Mouse (Mus musculus): ENCODE measurements around the gene Atp6v0a1. TPM values are rescaled to one million over a fixed set of nuclear protein-coding genes. Genes with fewer than 3 reads are reported as not detected.

The Atp6v0a1 gene
- polyA plus RNA-seq, 1 experiment from 2014 or later, result 167 TPM

Small RNA genes lying within 50 kb of the gene (microRNA-seq; reads per million reads assigned to microRNA genes)
- gene Mir6928, result 2.9 reads per million, percentile 10 among the genes with 10 or more reads in this experiment

Other genes starting within 250 kb of the Atp6v0a1 start
- 6.0 and 9.0 TPM in 2 replicates for gene Kcnh4, start 249.5 kb upstream of the Atp6v0a1 start, polyA plus RNA-seq (2015; fragmentation: Nextera tagmentation; extraction: Ambion mirVana)
- 0.33 and 0.75 TPM in 2 replicates for gene Hcrt, start 246.5 kb upstream of the Atp6v0a1 start, polyA plus RNA-seq (2015; fragmentation: Nextera tagmentation; extraction: Ambion mirVana)
- 8.5 and 9.9 TPM in 2 replicates for gene Ghdc, start 238.5 kb upstream of the Atp6v0a1 start, polyA plus RNA-seq (2015; fragmentation: Nextera tagmentation; extraction: Ambion mirVana)
- gene Stat5b, start 158.7 kb upstream of the Atp6v0a1 start, polyA plus RNA-seq (2015; fragmentation: Nextera tagmentation; extraction: Ambion mirVana), result 18.5 and 25.5 TPM in 2 replicates
- gene Stat5a, start 150.1 kb upstream of the Atp6v0a1 start, polyA plus RNA-seq (2015; fragmentation: Nextera tagmentation; extraction: Ambion mirVana), result 2.1 and 10.1 TPM in 2 replicates
- 57.9 and 66.9 TPM in 2 replicates for gene Stat3, start 69.9 kb upstream of the Atp6v0a1 start, polyA plus RNA-seq (2015; fragmentation: Nextera tagmentation; extraction: Ambion mirVana)
- gene Cavin1, start 38.6 kb upstream of the Atp6v0a1 start, polyA plus RNA-seq (2015; fragmentation: Nextera tagmentation; extraction: Ambion mirVana), result 45.6 and 73.4 TPM in 2 replicates
- 11.7 and 12.4 TPM in 2 replicates for gene Naglu, start 60.6 kb downstream of the Atp6v0a1 start, polyA plus RNA-seq (2015; fragmentation: Nextera tagmentation; extraction: Ambion mirVana)
- gene Hsd17b1, start 69.0 kb downstream of the Atp6v0a1 start, polyA plus RNA-seq (2015; fragmentation: Nextera tagmentation; extraction: Ambion mirVana), result 0.22 and 0.29 TPM in 2 replicates
- 37.5 and 39.6 TPM in 2 replicates for gene Coasy, start 73.1 kb downstream of the Atp6v0a1 start, polyA plus RNA-seq (2015; fragmentation: Nextera tagmentation; extraction: Ambion mirVana)
- 94.2 and 96.6 TPM in 2 replicates for gene Mlx, start 77.8 kb downstream of the Atp6v0a1 start, polyA plus RNA-seq (2015; fragmentation: Nextera tagmentation; extraction: Ambion mirVana)
- 17.7 and 22.4 TPM in 2 replicates for gene Psmc3ip, start 86.0 kb downstream of the Atp6v0a1 start, polyA plus RNA-seq (2015; fragmentation: Nextera tagmentation; extraction: Ambion mirVana)
- gene Retreg3, start 110.4 kb downstream of the Atp6v0a1 start, polyA plus RNA-seq (2015; fragmentation: Nextera tagmentation; extraction: Ambion mirVana), result 23.5 and 26.0 TPM in 2 replicates
- 68.4 and 73.7 TPM in 2 replicates for gene Tubg1, start 110.5 kb downstream of the Atp6v0a1 start, polyA plus RNA-seq (2015; fragmentation: Nextera tagmentation; extraction: Ambion mirVana)
- gene Tubg2, start 146.5 kb downstream of the Atp6v0a1 start, polyA plus RNA-seq (2015; fragmentation: Nextera tagmentation; extraction: Ambion mirVana), result 49.9 and 60.7 TPM in 2 replicates
- gene Cntnap1, start 161.1 kb downstream of the Atp6v0a1 start, polyA plus RNA-seq (2015; fragmentation: Nextera tagmentation; extraction: Ambion mirVana), result 11.2 and 12.3 TPM in 2 replicates
- gene Plekhh3, start 161.9 kb downstream of the Atp6v0a1 start, polyA plus RNA-seq (2015; fragmentation: Nextera tagmentation; extraction: Ambion mirVana), result 9.2 and 9.5 TPM in 2 replicates
- 0.51 and 0.70 TPM in 2 replicates for gene Ccr10, start 166.0 kb downstream of the Atp6v0a1 start, polyA plus RNA-seq (2015; fragmentation: Nextera tagmentation; extraction: Ambion mirVana)
- 25.4 and 26.1 TPM in 2 replicates for gene Ezh1, start 217.0 kb downstream of the Atp6v0a1 start, polyA plus RNA-seq (2015; fragmentation: Nextera tagmentation; extraction: Ambion mirVana)
- 105 and 107 TPM in 2 replicates for gene Ramp2, start 236.6 kb downstream of the Atp6v0a1 start, polyA plus RNA-seq (2015; fragmentation: Nextera tagmentation; extraction: Ambion mirVana)
- 123 and 128 TPM in 2 replicates for gene Vps25, start 244.3 kb downstream of the Atp6v0a1 start, polyA plus RNA-seq (2015; fragmentation: Nextera tagmentation; extraction: Ambion mirVana)